Mouse (Mus musculus): ENCODE results near the gene Dnajc12. TPM values are rescaled to one million over a fixed set of nuclear protein-coding genes. Genes with fewer than 3 reads are reported as not detected.
"Not testable (repeated sequence)": the region's sequence is repeated elsewhere in the genome, so short reads cannot be mapped to it uniquely, and the experiment has no call there.

Gene Dnajc12
- polyA plus RNA-seq, 1 experiment = 0.14 TPM

GRCm38 (mm10) chr10:63432099-63432498 is 49.9 kb downstream of the Dnajc12 start:
- H3K36me3 ChIP-seq (ENCODE audit: control insufficient read depth) = no peaks in the 10 kb centered on the region; the same call in 1 of the 2 replicates
- H3K27me3 ChIP-seq (ENCODE audit: control insufficient read depth) = no peaks in the 10 kb centered on the region
- no peaks in the 10 kb centered on the region for H3K9me3 ChIP-seq (ENCODE audit: control insufficient read depth, low read length)
- no peak overlapping the region for H3K4me3 ChIP-seq (replicated peaks)
- no peak for TF ChIP-seq GATA1 (IDR thresholded peaks at IDR 0.05; ENCODE audit: low read length)
- no peak for TF ChIP-seq TAL1 (IDR thresholded peaks at IDR 0.05; ENCODE audit: low read length)
- peaks cover 76% of the 10 kb centered on the region for H3K4me1 ChIP-seq (ENCODE audit: control insufficient read depth)

- Histone ChIP-seq H3K36me3 (ENCODE audit: control insufficient read depth) (no peaks in the 10 kb centered on the region; the same call in 1 of the 2 replicates), H3K27me3 (ENCODE audit: control insufficient read depth) (no peaks in the 10 kb centered on the region), H3K9me3 (ENCODE audit: control insufficient read depth, low read length) (no peaks in the 10 kb centered on the region), H3K4me3 (replicated peaks) (no peak overlapping the region), H3K4me1 (ENCODE audit: control insufficient read depth) (peaks cover 68% of the 10 kb centered on the region)
- TF ChIP-seq TAL1 (IDR thresholded peaks at IDR 0.05; ENCODE audit: low read length) = no peak
- no peak for TF ChIP-seq GATA1 (IDR thresholded peaks at IDR 0.05; ENCODE audit: low read length)
Measured at GRCm38 (mm10) chr10:63432887-63433286, 50.6 kb downstream of the Dnajc12 start.

- Histone ChIP-seq H3K9me3 (ENCODE audit: control insufficient read depth, low read length) (peaks cover 7% of the 10 kb centered on the region), H3K4me3 (replicated peaks) (no peak overlapping the region), H3K4me1 (ENCODE audit: control insufficient read depth) (peaks cover 59% of the 10 kb centered on the region), H3K36me3 (ENCODE audit: control insufficient read depth) (peaks cover 6% of the 10 kb centered on the region), H3K27me3 (ENCODE audit: control insufficient read depth) (no peaks in the 10 kb centered on the region)
- TF ChIP-seq GATA1 (IDR thresholded peaks at IDR 0.05; ENCODE audit: low read length) (no peak), TAL1 (IDR thresholded peaks at IDR 0.05; ENCODE audit: low read length) (no peak)
Measured at GRCm38 (mm10) chr10:63438736-63439262, 56.6 kb downstream of the Dnajc12 start.

GRCm38 (mm10) chr10:63439694-63440228 is 57.5 kb downstream of the Dnajc12 start:
- Histone ChIP-seq H3K4me3 (replicated peaks) (no peak overlapping the region), H3K4me1 (ENCODE audit: control insufficient read depth) (peaks cover 60% of the 10 kb centered on the region), H3K9me3 (ENCODE audit: control insufficient read depth, low read length) (peaks cover 14% of the 10 kb centered on the region), H3K27me3 (ENCODE audit: control insufficient read depth) (no peaks in the 10 kb centered on the region), H3K36me3 (ENCODE audit: control insufficient read depth) (peaks cover 7% of the 10 kb centered on the region)
- no peak for TF ChIP-seq GATA1 (IDR thresholded peaks at IDR 0.05; ENCODE audit: low read length)
- no peak for TF ChIP-seq TAL1 (IDR thresholded peaks at IDR 0.05; ENCODE audit: low read length)

- TF ChIP-seq GATA1 (IDR thresholded peaks at IDR 0.05; ENCODE audit: low read length) = peak; percentile 4
- TF ChIP-seq TAL1 (IDR thresholded peaks at IDR 0.05; ENCODE audit: low read length) = peak; percentile 82
- Histone ChIP-seq H3K9me3 (ENCODE audit: control insufficient read depth, low read length) (peaks cover 20% of the 10 kb centered on the region), H3K4me1 (ENCODE audit: control insufficient read depth) (peaks cover 55% of the 10 kb centered on the region), H3K36me3 (ENCODE audit: control insufficient read depth) (peaks cover 11% of the 10 kb centered on the region), H3K4me3 (replicated peaks) (peak overlapping the region; percentile 57)
- not testable (repeated sequence) for H3K27me3 ChIP-seq (ENCODE audit: control insufficient read depth)
Measured at GRCm38 (mm10) chr10:63444602-63445387, 62.6 kb downstream of the Dnajc12 start.

- peak; percentile 24; the same call in 1 of the 2 replicates for TF ChIP-seq GATA1 (IDR thresholded peaks at IDR 0.05; ENCODE audit: low read length)
- TF ChIP-seq TAL1 (IDR thresholded peaks at IDR 0.05; ENCODE audit: low read length) = peak; percentile 56
- H3K36me3 ChIP-seq (ENCODE audit: control insufficient read depth) = no peaks in the 10 kb centered on the region
- H3K9me3 ChIP-seq (ENCODE audit: control insufficient read depth, low read length) = no peaks in the 10 kb centered on the region
- peaks cover 37% of the 10 kb centered on the region for H3K4me1 ChIP-seq (ENCODE audit: control insufficient read depth)
- peaks cover 11% of the 10 kb centered on the region for H3K27me3 ChIP-seq (ENCODE audit: control insufficient read depth)
- no peak overlapping the region for H3K4me3 ChIP-seq (replicated peaks)
Measured at GRCm38 (mm10) chr10:63453926-63454325, 71.7 kb downstream of the Dnajc12 start.

- H3K27me3 ChIP-seq (ENCODE audit: control insufficient read depth) = peaks cover 13% of the 10 kb centered on the region
- peaks cover 37% of the 10 kb centered on the region for H3K4me1 ChIP-seq (ENCODE audit: control insufficient read depth)
- H3K9me3 ChIP-seq (ENCODE audit: control insufficient read depth, low read length) = no peaks in the 10 kb centered on the region
- TF ChIP-seq GATA1 (IDR thresholded peaks at IDR 0.05; ENCODE audit: low read length) = no peak
- TF ChIP-seq TAL1 (IDR thresholded peaks at IDR 0.05; ENCODE audit: low read length) = no peak
- no peak overlapping the region for H3K4me3 ChIP-seq (replicated peaks)
- no peaks in the 10 kb centered on the region for H3K36me3 ChIP-seq (ENCODE audit: control insufficient read depth)
Measured at GRCm38 (mm10) chr10:63455110-63455878, 73.1 kb downstream of the Dnajc12 start.

GRCm38 (mm10) chr10:63457292-63458128 is 75.3 kb downstream of the Dnajc12 start:
- Histone ChIP-seq H3K4me1 (ENCODE audit: control insufficient read depth) (peaks cover 37% of the 10 kb centered on the region), H3K4me3 (replicated peaks) (peak overlapping the region; percentile 46), H3K9me3 (ENCODE audit: control insufficient read depth, low read length) (no peaks in the 10 kb centered on the region), H3K36me3 (ENCODE audit: control insufficient read depth) (no peaks in the 10 kb centered on the region), H3K27me3 (ENCODE audit: control insufficient read depth) (peaks cover 13% of the 10 kb centered on the region)
- no peak for TF ChIP-seq GATA1 (IDR thresholded peaks at IDR 0.05; ENCODE audit: low read length)
- TF ChIP-seq TAL1 (IDR thresholded peaks at IDR 0.05; ENCODE audit: low read length) = no peak

Other genes starting within 250 kb of the Dnajc12 start
- not detected in 2 replicates for gene Mypn, start 178.5 kb upstream of the Dnajc12 start, polyA plus RNA-seq (2012)
- gene Herc4, start 138.6 kb upstream of the Dnajc12 start, polyA plus RNA-seq (2012) = 1.4 and 1.7 TPM in 2 replicates
- gene Sirt1, start 739 bp upstream of the Dnajc12 start, polyA plus RNA-seq (2012) = 0.28 and 0.56 TPM in 2 replicates
- not detected in 2 replicates for gene Gm7075, start 39.3 kb downstream of the Dnajc12 start, polyA plus RNA-seq (2012)
- gene Ctnna3, start 47.7 kb downstream of the Dnajc12 start, polyA plus RNA-seq (2012) = not detected in 2 replicates

Measured in erythroblast, embryonic 14.5 days (primary cell).